Mouse (Mus musculus) midbrain, embryonic 11.5 days (tissue): ENCODE data around the gene Spata33. TPM values are rescaled to one million over a fixed set of nuclear protein-coding genes. Genes with fewer than 3 reads are reported as not detected.

Experiments
- ATAC-seq: fragments of 200-750 bp; cut with Nextera tagmentation; 2 replicates; pipeline ENCODE4 v1.8.0; 2017; ENCODE audit warnings: moderate TSS enrichment, moderate library complexity; ENCODE audit not compliant: low FRiP score
- DNase-seq: peaks from one replicate; pipeline ENCODE4 v3.0.0; 2015; ENCODE audit warnings: low spot score; ENCODE audit errors: missing footprints
- H3K27ac ChIP-seq: fragments of 300-500 bp; sonication (generic); 2 replicates; pipeline ENCODE4 v1.5.1; 2014; ENCODE audit warnings: low read depth, low read length
- H3K27me3 ChIP-seq: fragments of 300-500 bp; sonication (generic); 2 replicates; pipeline ENCODE4 v1.6.1; 2014; ENCODE audit warnings: mild to moderate bottlenecking, low read length, moderate library complexity, mixed read lengths; ENCODE audit not compliant: control insufficient read depth, insufficient read depth
- H3K36me3 ChIP-seq: fragments of 300-500 bp; sonication (generic); 2 replicates; pipeline ENCODE4 v1.6.1; 2014; ENCODE audit warnings: mild to moderate bottlenecking, low read length, moderate library complexity, mixed read lengths; ENCODE audit not compliant: control insufficient read depth, insufficient read depth
- H3K4me1 ChIP-seq: fragments of 300-500 bp; sonication (generic); 2 replicates; pipeline ENCODE4 v1.6.1; 2014; ENCODE audit warnings: low read length; ENCODE audit not compliant: control insufficient read depth, insufficient read depth
- H3K4me2 ChIP-seq: fragments of 300-500 bp; sonication (generic); 2 replicates; pipeline ENCODE4 v1.6.1; 2014; ENCODE audit warnings: mild to moderate bottlenecking, moderate library complexity
- H3K4me3 ChIP-seq: fragments of 300-500 bp; sonication (generic); 2 replicates; pipeline ENCODE4 v1.5.1; 2014; ENCODE audit warnings: low read depth, low read length
- H3K9ac ChIP-seq: fragments of 300-500 bp; sonication (generic); 2 replicates; pipeline ENCODE4 v1.6.1; 2014; ENCODE audit warnings: low read length
- H3K9me3 ChIP-seq: fragments of 300-500 bp; sonication (generic); 2 replicates; pipeline ENCODE4 v1.6.1; 2016; ENCODE audit warnings: low read length; ENCODE audit not compliant: control insufficient read depth
- WGBS: fragments of 180-500 bp; shearing (Covaris S2); extraction: QIAGEN DNeasy Blood & Tissue Kit; methylation state at CpG from one replicate; pipeline ENCODE4 v1.1.7; 2014; 5-methylcytosine and 5-hydroxymethylcytosine counted together
- polyA plus RNA-seq: library from polyadenylated mRNA; unstranded; fragments of >200 nt; fragmentation: Nextera tagmentation; extraction: Ambion mirVana; gene quantifications from 2 replicates; pipeline ENCODE4 v1.2.1, GENCODE M21; 2014

Gene Spata33
- polyA plus RNA-seq, result 5.9 and 6.0 TPM in 2 replicates

DNA sequence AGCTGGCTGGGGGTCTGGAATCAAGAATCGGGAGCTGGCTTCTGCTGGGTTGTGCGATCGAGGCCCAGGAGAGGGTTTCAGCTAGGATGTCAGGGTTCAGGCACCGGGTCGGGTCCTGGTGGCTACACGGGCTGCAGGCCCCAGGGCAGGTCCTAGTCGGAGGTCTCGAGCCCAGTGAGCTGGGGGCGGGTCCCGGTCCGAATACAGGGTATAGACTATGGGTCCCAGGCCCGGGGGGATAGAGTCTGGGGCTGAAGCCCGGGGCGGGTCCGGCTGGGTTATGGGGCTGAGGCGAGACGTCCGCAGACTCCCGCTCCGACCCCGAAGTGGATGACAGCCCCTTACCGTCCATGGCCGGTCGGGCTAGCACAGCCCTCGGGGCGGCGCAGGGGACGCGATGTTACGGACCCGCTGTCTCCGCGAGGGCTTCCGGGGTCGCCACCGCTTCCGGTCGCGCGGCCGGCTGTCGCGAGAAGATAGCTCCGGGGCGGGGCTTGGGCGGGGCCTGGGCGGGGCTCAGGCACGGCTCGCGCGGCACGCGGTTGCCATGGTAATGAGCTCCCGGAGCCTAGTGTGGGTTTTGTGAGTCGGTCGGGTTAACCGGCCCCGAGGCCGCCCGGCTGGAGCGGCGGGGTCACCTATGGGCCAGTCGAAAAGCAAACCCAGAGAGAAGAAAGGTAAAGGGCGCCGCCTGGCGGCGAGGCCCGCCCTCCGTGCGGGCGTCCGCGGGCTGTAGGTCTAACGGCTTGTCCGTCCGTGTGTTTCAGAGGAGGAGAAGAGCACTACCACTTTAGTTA, at the start of gene Spata33, which contains the start of gene Chmp1a:
Spata33 (plus strand) TSS at position 512 of the 797 bp plus-strand sequence.
Chmp1a (minus strand) TSS at position 443 of the 797 bp plus-strand sequence.
- Histone ChIP-seq H3K9me3 (no peaks in the 10 kb centered on the region), H3K36me3 (peaks cover 13% of the 10 kb centered on the region), H3K27me3 (no peaks in the 10 kb centered on the region), H3K4me3 (peak within 1 kb of the TSS; percentile 89), H3K4me2 (peak within 1 kb of the TSS; percentile 74), H3K4me1 (peaks cover 16% of the 10 kb centered on the region), H3K9ac (peak within 1 kb of the TSS; percentile 92), H3K27ac (peak within 1 kb of the TSS; percentile 62; the same call in 1 of the 2 replicates)
- ATAC-seq (peak; percentile 98), DNase-seq (peak; percentile 99)
- WGBS, result 1% methylated on average over 76 of the region's 76 CpGs

DNA sequence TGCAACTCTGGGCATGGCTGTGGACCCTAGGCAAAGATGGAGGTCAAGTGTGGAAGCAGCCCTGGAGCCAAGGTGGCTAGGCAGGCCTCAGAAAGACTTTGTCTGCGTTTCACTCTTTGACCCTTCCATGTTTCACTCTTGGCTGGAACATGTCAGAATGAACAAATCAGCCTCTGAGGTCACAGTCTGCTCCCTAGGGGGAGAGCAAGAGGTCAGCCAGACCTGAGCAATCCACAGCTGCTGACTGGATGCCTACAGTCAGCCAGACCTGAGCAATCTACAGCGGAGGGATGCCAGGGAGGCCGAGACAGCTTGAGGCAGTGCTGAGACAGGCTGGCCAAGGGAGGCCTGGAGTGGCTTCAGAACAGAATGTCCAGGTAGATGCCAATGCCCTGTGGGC, 31.2 kb upstream of the Spata33 start:
- H3K4me2 ChIP-seq, result no peak overlapping the region
- H3K9ac ChIP-seq, result no peak overlapping the region
- DNase-seq, result peak; percentile 75
- no peak overlapping the region for H3K27ac ChIP-seq
- H3K27me3 ChIP-seq, result no peaks in the 10 kb centered on the region
- no peaks in the 10 kb centered on the region; the same call in 1 of the 2 replicates for H3K9me3 ChIP-seq
- H3K4me3 ChIP-seq, result no peak overlapping the region
- H3K4me1 ChIP-seq, result no peaks in the 10 kb centered on the region
- ATAC-seq, result no peak
- H3K36me3 ChIP-seq, result no peaks in the 10 kb centered on the region
- WGBS, result 75% methylated on average over 3 of the region's 3 CpGs

DNA sequence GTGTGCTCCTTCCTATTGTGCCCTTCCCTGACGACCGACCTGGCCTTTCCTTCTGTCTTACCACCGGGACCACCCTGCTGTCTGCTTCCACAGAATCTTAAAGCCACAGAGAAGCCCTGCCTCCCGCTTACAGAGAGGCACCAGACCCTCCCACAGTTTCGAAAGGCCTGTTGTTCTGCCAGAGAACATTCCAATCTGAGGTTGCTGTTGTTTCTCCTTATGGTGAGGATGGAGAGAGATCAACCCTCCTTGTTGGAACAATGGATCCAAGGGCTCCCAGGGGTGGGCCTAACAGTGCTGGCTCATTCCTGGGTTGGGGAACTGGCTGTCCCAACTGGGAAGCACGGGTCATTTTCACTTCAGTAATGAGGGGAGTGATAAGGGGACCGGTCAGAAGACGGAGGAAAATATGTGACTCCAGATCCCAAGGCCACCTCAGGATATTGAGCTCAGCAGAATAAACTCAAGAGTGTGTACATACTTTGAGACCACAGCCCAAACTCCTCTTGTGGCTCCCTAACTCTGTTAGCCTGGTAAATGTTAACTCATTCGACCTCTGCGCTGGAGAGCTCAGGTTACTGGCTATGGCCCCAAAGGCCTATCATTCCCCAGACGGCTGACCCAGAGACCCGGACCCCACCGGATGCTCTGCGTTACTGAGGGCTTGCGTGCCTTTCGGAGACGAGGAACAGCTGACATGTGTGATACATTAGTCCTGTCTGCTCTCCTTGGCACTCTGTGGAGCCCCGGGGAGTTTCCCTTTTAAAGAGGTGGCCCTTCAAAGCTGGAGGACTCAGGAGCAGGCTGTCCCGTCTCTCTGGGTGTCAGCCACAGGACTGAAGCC, 26.8 kb upstream of the Spata33 start, which contains the start of gene Dpep1:
Dpep1 (plus strand) TSS at position 677 of the 844 bp plus-strand sequence.
- ATAC-seq (no peak), DNase-seq (no peak)
- no peak within 1 kb of the TSS for H3K4me3 ChIP-seq
- H3K4me1 ChIP-seq, result 0 out of 2 replicates have a peak, but pooled peaks cover 2% of the 10 kb centered on the region
- no peaks in the 10 kb centered on the region for H3K36me3 ChIP-seq
- no peaks in the 10 kb centered on the region for H3K9me3 ChIP-seq
- H3K9ac ChIP-seq, result no peak within 1 kb of the TSS
- no peak within 1 kb of the TSS for H3K4me2 ChIP-seq
- H3K27me3 ChIP-seq, result no peaks in the 10 kb centered on the region
- WGBS, result 58% methylated on average over 19 of the region's 19 CpGs
- H3K27ac ChIP-seq, result no peak within 1 kb of the TSS

DNA sequence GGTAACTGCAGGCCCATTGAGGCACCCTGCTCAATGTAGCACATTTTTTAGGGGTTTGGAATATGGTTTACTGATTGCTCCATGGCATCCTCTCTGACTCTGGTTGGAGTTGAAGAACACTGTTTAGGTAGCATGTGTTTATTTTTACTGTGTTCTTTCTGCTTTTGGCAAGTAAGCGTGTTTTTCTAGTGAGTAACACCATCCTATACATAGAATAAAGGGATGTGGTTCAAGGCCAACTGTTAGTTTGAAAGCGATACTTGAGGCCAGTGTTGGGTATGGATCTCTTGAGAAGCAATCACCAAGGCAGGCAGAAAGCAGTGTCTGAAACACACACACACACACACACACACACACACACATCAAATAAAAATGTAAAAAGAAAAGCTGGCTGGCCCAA, 24.6 kb upstream of the Spata33 start:
- H3K9me3 ChIP-seq, result no peaks in the 10 kb centered on the region
- no peak for DNase-seq
- WGBS, result 87% methylated on average over 2 of the region's 2 CpGs

DNA sequence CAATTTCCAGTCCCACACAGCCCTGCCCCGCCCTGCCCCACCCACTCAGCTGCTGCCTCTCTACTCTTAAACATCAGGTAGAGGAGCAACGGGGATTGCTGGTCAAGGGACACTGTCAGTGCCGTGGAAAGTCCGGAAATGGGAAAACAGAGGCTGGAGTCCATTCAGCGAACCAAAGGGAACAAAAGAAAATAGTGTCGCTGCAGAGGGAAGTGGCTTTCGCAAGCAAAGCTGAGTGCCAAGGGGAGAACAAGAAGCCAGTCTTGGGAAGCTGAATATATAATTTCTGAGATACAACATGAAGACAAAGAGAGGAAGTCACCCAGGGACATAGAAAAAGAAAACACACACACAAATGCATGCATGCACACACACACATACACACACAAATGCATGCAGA, 23.8 kb upstream of the Spata33 start:
- H3K27me3 ChIP-seq, result no peaks in the 10 kb centered on the region
- 84% methylated on average over 7 of the region's 7 CpGs for WGBS

More for the DNA sequence above, 24.6 kb upstream of the Spata33 start:
- ATAC-seq, result no peak
- H3K4me2 ChIP-seq, result no peak overlapping the region
- H3K4me1 ChIP-seq, result 0 out of 2 replicates have a peak, but pooled peaks cover 2% of the 10 kb centered on the region
- H3K36me3 ChIP-seq, result no peaks in the 10 kb centered on the region
- H3K27me3 ChIP-seq, result no peaks in the 10 kb centered on the region
- no peak overlapping the region for H3K9ac ChIP-seq
- no peak overlapping the region for H3K4me3 ChIP-seq
- H3K27ac ChIP-seq, result no peak overlapping the region

DNA sequence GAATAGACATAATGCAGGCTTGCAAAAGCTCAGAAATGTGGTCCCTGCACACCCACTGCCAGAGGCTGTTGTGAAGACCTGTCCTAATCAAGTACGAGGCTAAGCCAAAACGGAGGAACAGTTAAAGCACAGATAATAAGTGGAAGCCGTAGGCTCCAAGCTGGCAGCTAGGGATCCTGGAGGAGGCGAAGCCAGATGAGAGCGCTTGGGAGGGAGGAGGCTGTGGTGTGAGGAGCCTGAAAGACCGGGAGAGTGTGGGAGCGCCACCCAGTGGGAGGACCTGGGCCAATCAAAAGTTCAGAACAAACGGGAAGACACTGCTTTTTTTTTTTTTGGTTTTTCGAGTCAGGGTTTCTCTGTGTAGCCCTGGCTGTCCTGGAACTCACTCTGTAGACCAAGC, 22.0 kb upstream of the Spata33 start:
- no peak overlapping the region for H3K27ac ChIP-seq
- H3K27me3 ChIP-seq, result no peaks in the 10 kb centered on the region
- no peak overlapping the region; the same call in 1 of the 2 replicates for H3K4me2 ChIP-seq
- no peaks in the 10 kb centered on the region for H3K36me3 ChIP-seq
- no peaks in the 10 kb centered on the region for H3K9me3 ChIP-seq
- H3K4me1 ChIP-seq, result 0 out of 2 replicates have a peak, but pooled peaks cover 2% of the 10 kb centered on the region
- H3K4me3 ChIP-seq, result no peak overlapping the region
- WGBS, result 5% methylated on average over 9 of the region's 9 CpGs
- peak; percentile 33; the same call in 1 of the 2 replicates for ATAC-seq
- no peak overlapping the region for H3K9ac ChIP-seq
- peak; percentile 97 for DNase-seq

More for the DNA sequence above, 23.8 kb upstream of the Spata33 start:
- H3K9ac ChIP-seq, result no peak overlapping the region
- no peak overlapping the region for H3K4me2 ChIP-seq
- no peaks in the 10 kb centered on the region for H3K9me3 ChIP-seq
- H3K4me1 ChIP-seq, result 0 out of 2 replicates have a peak, but pooled peaks cover 2% of the 10 kb centered on the region
- H3K27ac ChIP-seq, result no peak overlapping the region
- H3K36me3 ChIP-seq, result no peaks in the 10 kb centered on the region
- H3K4me3 ChIP-seq, result no peak overlapping the region
- ATAC-seq (no peak), DNase-seq (no peak)

DNA sequence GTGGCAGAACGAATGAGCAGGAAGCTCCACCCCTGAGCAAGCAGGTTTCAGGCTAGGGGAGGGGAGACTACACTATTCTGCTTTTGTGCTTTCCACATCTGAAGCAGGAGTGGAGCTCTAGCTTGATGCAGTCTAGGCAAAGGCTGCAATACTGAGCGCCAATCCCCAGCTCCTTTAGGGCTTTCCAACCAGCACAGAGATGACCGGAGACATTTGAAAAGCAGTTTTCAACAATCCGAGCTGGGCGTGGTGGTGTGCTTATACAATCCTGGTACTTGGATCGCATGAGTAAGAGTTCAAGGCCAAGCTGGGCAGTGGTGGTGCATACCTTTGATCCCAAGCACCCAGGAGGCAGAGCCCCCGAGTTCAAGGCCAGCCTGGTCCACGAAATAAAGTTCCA, 20.7 kb upstream of the Spata33 start:
- Histone ChIP-seq H3K36me3 (no peaks in the 10 kb centered on the region), H3K9ac (no peak overlapping the region), H3K9me3 (no peaks in the 10 kb centered on the region), H3K27ac (no peak overlapping the region), H3K27me3 (no peaks in the 10 kb centered on the region), H3K4me2 (no peak overlapping the region), H3K4me1 (0 out of 2 replicates have a peak, but pooled peaks cover 2% of the 10 kb centered on the region), H3K4me3 (no peak overlapping the region)
- WGBS, result 59% methylated on average over 8 of the region's 8 CpGs
- ATAC-seq, result no peak
- no peak for DNase-seq

DNA sequence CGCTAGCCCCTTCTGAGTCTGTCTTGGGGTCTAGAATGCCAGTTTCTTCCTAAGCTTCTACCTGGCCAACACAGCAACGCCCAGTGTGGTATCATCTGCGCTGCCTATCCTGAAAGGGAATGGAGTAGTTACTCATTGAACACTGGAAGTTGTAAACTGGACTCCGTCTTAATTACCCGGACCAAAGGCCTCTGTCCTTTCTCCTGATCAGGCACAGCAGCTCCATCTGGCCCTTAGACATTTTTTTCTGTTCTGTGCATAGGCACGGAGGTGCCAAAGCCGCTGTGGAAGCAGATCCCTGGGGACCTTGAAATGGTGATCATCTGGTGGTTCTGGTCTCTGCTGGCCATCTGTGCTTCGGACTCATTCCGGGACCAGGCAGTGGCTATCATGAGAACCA, 18.9 kb upstream of the Spata33 start:
- H3K9ac ChIP-seq, result no peak overlapping the region
- no peak overlapping the region for H3K4me2 ChIP-seq
- DNase-seq (no peak), ATAC-seq (no peak)
- WGBS, result 89% methylated on average over 9 of the region's 9 CpGs
- 0 out of 2 replicates have a peak, but pooled peaks cover 2% of the 10 kb centered on the region for H3K4me1 ChIP-seq
- no peaks in the 10 kb centered on the region for H3K9me3 ChIP-seq
- no peak overlapping the region for H3K4me3 ChIP-seq
- no peak overlapping the region for H3K27ac ChIP-seq
- no peaks in the 10 kb centered on the region for H3K27me3 ChIP-seq
- H3K36me3 ChIP-seq, result no peaks in the 10 kb centered on the region
